Mouse (Mus musculus): ENCODE measurements at regions not wholly inside any gene's neighbourhood (a gene's known extent, or its start where the extent isn't known, plus 50 kb on each side); places are given as distances from the start of the nearest gene placed in this dataset.
A peak's percentile ranks its signal among the peaks of the same experiment; 100 is the strongest.

DNA sequence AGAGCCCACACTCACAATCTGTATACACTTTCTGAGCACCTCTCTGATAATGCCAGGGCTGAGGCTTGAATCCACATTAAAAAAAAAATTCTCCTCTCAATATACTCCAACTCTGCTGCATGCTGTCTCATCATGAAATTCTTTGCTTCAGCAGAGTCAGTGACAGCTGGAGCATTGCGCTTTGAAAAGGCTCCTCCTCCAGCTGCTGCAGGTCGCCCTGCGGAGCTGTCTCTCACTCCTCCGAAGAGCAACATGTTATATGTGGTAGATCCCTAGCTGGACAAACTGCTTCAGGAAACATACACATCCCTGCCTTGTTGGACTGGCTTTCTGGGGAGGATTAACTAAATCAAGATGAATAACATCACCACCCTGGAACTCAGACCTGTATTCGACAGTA is 984.5 kb downstream of the Adgrl2 start:
- DNase-seq (ENCODE audit: low read depth): peak; percentile 18
- TF ChIP-seq POLR2A (IDR thresholded peaks at IDR 0.05; ENCODE audit: borderline replicate concordance, extremely low read depth, insufficient read depth, insufficient read length, poor library complexity, severe bottlenecking) (no peak), CTCF (IDR thresholded peaks at IDR 0.05; ENCODE audit: borderline replicate concordance, extremely low read depth, insufficient read depth, insufficient read length) (no peak)

- no peak for DNase-seq (ENCODE audit: low read depth)
- TF ChIP-seq CTCF (IDR thresholded peaks at IDR 0.05; ENCODE audit: borderline replicate concordance, extremely low read depth, insufficient read depth, insufficient read length) (peak; percentile 43; the same call in 1 of the 2 replicates), POLR2A (IDR thresholded peaks at IDR 0.05; ENCODE audit: borderline replicate concordance, extremely low read depth, insufficient read depth, insufficient read length, poor library complexity, severe bottlenecking) (no peak)
Measured at GRCm38 (mm10) chr3:148004006-148004405, 986.3 kb downstream of the Adgrl2 start.

- no peak for DNase-seq (ENCODE audit: low read depth)
- TF ChIP-seq CTCF (IDR thresholded peaks at IDR 0.05; ENCODE audit: borderline replicate concordance, extremely low read depth, insufficient read depth, insufficient read length) (no peak), POLR2A (IDR thresholded peaks at IDR 0.05; ENCODE audit: borderline replicate concordance, extremely low read depth, insufficient read depth, insufficient read length, poor library complexity, severe bottlenecking) (no peak)
Measured at GRCm38 (mm10) chr3:147999330-147999953, 990.9 kb downstream of the Adgrl2 start.

DNA sequence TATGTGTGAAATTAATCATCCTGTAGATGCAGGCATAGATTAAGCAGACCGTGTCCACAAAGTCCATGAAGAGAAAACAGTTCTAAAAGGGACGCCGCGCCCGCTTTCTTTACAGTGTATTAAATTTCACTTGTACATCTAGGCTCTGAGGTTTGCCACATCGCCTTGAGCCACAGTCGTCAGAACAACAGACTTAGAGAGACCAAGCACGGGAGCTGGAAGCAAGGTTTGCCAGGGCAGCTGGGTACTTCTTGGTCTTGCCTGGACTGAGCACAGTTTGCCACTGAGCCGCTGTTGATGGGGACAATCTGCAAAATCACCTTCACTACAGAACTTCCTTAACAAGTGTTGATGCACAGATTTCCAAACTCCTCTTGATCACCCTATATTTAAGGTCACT is 998.6 kb downstream of the Adgrl2 start:
- peak; percentile 43 for DNase-seq (ENCODE audit: low read depth)
- TF ChIP-seq CTCF (IDR thresholded peaks at IDR 0.05; ENCODE audit: borderline replicate concordance, extremely low read depth, insufficient read depth, insufficient read length) (no peak), POLR2A (IDR thresholded peaks at IDR 0.05; ENCODE audit: borderline replicate concordance, extremely low read depth, insufficient read depth, insufficient read length, poor library complexity, severe bottlenecking) (no peak)

DNA sequence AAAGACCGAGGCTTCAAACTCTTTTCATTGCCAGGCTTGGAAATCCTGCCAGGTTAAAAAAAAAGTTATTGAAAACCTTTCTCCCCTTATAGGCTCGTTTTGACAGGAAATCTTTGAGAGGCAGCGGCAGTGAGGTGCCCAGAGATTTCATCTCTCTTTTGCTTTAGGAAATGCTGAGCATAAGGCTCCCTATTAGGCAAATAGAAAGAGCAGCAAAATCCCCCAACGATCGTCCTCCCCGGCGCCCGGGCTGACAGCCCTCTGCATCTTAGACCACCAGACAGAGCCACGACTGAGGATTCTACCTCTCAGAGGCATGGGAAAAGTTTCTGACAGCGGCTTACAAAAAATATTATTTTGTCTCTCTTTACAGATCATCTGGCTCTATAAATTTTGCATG is 999.5 kb downstream of the Adgrl2 start:
- TF ChIP-seq POLR2A (IDR thresholded peaks at IDR 0.05; ENCODE audit: borderline replicate concordance, extremely low read depth, insufficient read depth, insufficient read length, poor library complexity, severe bottlenecking): no peak
- TF ChIP-seq CTCF (IDR thresholded peaks at IDR 0.05; ENCODE audit: borderline replicate concordance, extremely low read depth, insufficient read depth, insufficient read length): no peak
- peak; percentile 59 for DNase-seq (ENCODE audit: low read depth)

GRCm38 (mm10) chr3:147982831-147983230 is 1007.5 kb downstream of the Adgrl2 start:
- peak; percentile 58 for DNase-seq (ENCODE audit: low read depth)
- TF ChIP-seq CTCF (IDR thresholded peaks at IDR 0.05; ENCODE audit: borderline replicate concordance, extremely low read depth, insufficient read depth, insufficient read length): no peak

DNA sequence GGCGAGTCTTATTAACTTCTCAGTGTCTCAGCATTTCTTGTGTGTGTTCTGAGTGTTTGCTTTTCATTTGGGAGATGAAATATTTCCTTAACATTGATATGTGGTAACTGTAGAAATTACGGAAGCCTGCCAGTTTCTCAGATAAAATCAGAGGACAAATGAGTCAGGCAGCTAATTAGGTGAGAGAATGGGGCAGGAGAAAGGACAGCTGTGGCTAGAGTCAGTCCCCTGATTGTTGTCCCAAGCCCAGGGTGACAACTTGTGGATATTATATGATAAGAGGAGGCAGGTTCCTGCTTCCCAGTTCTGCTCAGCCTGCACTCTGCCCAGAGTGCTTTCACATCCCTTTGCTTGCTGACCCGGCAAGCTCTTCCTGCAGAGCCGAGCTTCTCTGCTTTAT is 1008.7 kb downstream of the Adgrl2 start:
- TF ChIP-seq CTCF (IDR thresholded peaks at IDR 0.05; ENCODE audit: borderline replicate concordance, extremely low read depth, insufficient read depth, insufficient read length) (no peak), POLR2A (IDR thresholded peaks at IDR 0.05; ENCODE audit: borderline replicate concordance, extremely low read depth, insufficient read depth, insufficient read length, poor library complexity, severe bottlenecking) (no peak)
- no peak for DNase-seq (ENCODE audit: low read depth)

DNA sequence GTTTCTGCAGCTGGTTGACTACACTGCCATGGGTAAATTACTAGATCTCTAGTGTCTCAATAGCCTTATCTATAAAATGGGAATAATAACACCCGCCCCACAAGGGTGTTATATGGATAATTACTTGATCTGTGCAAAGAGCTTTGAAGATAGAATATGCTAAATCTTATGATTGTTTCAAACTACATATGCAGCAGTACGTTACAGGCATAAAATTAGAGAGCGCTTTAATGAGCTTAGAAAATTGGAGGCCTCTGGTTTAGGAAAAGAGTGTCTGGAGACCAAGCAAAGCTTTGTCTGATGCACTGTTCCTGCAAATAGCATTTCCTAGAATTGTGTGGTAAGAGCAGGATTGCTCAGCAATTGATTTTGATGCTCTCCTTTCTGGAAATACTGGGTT is 1013.8 kb downstream of the Adgrl2 start:
- TF ChIP-seq CTCF (IDR thresholded peaks at IDR 0.05; ENCODE audit: borderline replicate concordance, extremely low read depth, insufficient read depth, insufficient read length) (no peak), POLR2A (IDR thresholded peaks at IDR 0.05; ENCODE audit: borderline replicate concordance, extremely low read depth, insufficient read depth, insufficient read length, poor library complexity, severe bottlenecking) (no peak)
- no peak for DNase-seq (ENCODE audit: low read depth)

DNA sequence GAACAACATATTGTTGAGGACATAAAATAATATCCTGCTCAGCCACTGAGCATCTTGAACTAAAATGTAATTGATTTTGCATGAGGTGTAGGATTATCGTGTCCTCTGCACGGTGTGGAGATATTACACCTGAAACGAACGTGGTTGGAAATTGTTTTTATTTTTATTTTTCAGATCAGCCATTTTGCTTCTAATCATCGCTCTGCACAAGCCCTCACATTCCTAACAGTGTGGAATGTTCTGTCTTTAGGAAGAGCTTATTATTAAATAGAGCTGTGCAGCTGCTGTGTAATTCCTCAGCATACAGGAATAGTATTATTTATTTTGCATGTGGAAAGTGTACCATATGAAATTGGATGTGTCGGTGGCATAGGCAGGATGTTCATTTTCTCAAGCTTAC is 1014.3 kb downstream of the Adgrl2 start:
- no peak for DNase-seq (ENCODE audit: low read depth)
- TF ChIP-seq POLR2A (IDR thresholded peaks at IDR 0.05; ENCODE audit: borderline replicate concordance, extremely low read depth, insufficient read depth, insufficient read length, poor library complexity, severe bottlenecking) (no peak), CTCF (IDR thresholded peaks at IDR 0.05; ENCODE audit: borderline replicate concordance, extremely low read depth, insufficient read depth, insufficient read length) (no peak)

DNA sequence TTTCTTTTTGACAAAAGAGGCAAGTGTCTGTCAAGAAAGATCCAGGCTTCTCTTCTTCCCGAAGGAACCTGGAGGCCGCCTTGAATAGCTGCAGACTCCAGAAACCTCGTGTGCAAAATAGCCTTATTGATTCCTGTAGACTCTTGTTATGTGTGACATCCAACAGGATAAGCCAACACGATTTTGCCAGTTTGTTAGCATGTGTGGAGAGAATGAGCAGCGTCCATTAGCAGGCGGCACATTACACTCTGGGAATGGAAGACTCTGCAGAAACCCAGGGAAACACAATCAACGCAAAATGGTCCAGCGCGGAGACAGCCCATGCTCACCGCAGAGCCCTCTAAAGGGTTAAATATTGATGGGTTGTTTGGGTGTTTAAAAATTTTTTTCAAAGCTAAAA is 1014.9 kb downstream of the Adgrl2 start:
- TF ChIP-seq POLR2A (IDR thresholded peaks at IDR 0.05; ENCODE audit: borderline replicate concordance, extremely low read depth, insufficient read depth, insufficient read length, poor library complexity, severe bottlenecking) (no peak), CTCF (IDR thresholded peaks at IDR 0.05; ENCODE audit: borderline replicate concordance, extremely low read depth, insufficient read depth, insufficient read length) (no peak)
- no peak for DNase-seq (ENCODE audit: low read depth)

GRCm38 (mm10) chr3:147974515-147974914 is 1015.8 kb downstream of the Adgrl2 start:
- DNase-seq (ENCODE audit: low read depth): no peak
- TF ChIP-seq POLR2A (IDR thresholded peaks at IDR 0.05; ENCODE audit: borderline replicate concordance, extremely low read depth, insufficient read depth, insufficient read length, poor library complexity, severe bottlenecking): no peak

DNA sequence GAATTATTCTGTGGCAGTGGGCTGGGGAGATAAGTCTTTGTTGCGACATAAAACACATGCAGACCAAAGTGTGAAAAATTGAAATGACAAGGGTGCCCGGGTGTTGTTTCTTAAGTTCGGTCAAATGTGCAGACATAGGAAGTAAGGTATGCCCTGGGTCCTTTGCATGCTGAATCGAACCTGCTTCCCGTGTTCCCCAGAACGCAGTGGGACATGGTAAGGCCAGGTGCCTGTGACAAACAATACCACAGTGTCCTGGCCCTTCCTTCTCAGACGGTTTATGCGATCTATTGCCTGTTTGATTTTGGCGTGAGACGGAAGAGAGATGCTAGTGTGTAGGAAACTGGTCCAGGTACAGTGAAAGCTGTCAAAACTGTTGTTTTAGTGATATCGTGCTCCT is 1022.1 kb downstream of the Adgrl2 start:
- no peak for TF ChIP-seq POLR2A (IDR thresholded peaks at IDR 0.05; ENCODE audit: borderline replicate concordance, extremely low read depth, insufficient read depth, insufficient read length, poor library complexity, severe bottlenecking)
- TF ChIP-seq CTCF (IDR thresholded peaks at IDR 0.05; ENCODE audit: borderline replicate concordance, extremely low read depth, insufficient read depth, insufficient read length): no peak
- DNase-seq (ENCODE audit: low read depth): no peak
